Mouse (Mus musculus): ENCODE data around the gene Tmcc2. TPM values are rescaled to one million over a fixed set of nuclear protein-coding genes. Genes with fewer than 3 reads are reported as not detected.

Tmcc2 gene
- polyA plus RNA-seq, 1 experiment from 2014 or later = 2.2 TPM

- no peaks in the 10 kb centered on the region for H3K9me3 ChIP-seq (ENCODE audit: control insufficient read depth)
- H3K9ac ChIP-seq (ENCODE audit: low read depth, low read length) = no peak overlapping the region
- H3K4me3 ChIP-seq (ENCODE audit: low read depth, low read length) = no peak overlapping the region
- no peak overlapping the region for H3K27ac ChIP-seq (ENCODE audit: low read depth, low read length)
- peaks cover 48% of the 10 kb centered on the region for H3K36me3 ChIP-seq (ENCODE audit: control insufficient read depth, insufficient read depth)
- no peak for ATAC-seq
- WGBS = 50% methylated on average over 9 of the region's 9 CpGs
- no peak for TF ChIP-seq CTCF (IDR thresholded peaks at IDR 0.05; ENCODE audit: low read depth)
- H3K27me3 ChIP-seq (replicated peaks; ENCODE audit: control insufficient read depth, insufficient read depth, low read length) = no peaks in the 10 kb centered on the region
- peaks cover 7% of the 10 kb centered on the region; the same call in 1 of the 2 replicates for H3K4me1 ChIP-seq (replicated peaks; ENCODE audit: control insufficient read depth, insufficient read depth, low read length)
- H3K4me2 ChIP-seq (replicated peaks; ENCODE audit: low read depth) = no peak overlapping the region
These were observed 64.3 kb downstream of the Tmcc2 start for GRCm38 (mm10) chr1:132326777-132327176.

GRCm38 (mm10) chr1:132322711-132323542, 68.2 kb downstream of the Tmcc2 start:
- H3K27me3 ChIP-seq (replicated peaks; ENCODE audit: control insufficient read depth, insufficient read depth, low read length) = no peaks in the 10 kb centered on the region
- 53% methylated on average over 13 of the region's 13 CpGs for WGBS
- H3K4me3 ChIP-seq (ENCODE audit: low read depth, low read length) = no peak overlapping the region
- no peak overlapping the region for H3K4me2 ChIP-seq (replicated peaks; ENCODE audit: low read depth)
- H3K9ac ChIP-seq (ENCODE audit: low read depth, low read length) = 0 out of 2 replicates have a peak overlapping the region, but pooled peaks have one; percentile 17
- H3K4me1 ChIP-seq (replicated peaks; ENCODE audit: control insufficient read depth, insufficient read depth, low read length) = peaks cover 29% of the 10 kb centered on the region
- H3K9me3 ChIP-seq (ENCODE audit: control insufficient read depth) = no peaks in the 10 kb centered on the region
- peak overlapping the region; percentile 41; the same call in 1 of the 2 replicates for H3K27ac ChIP-seq (ENCODE audit: low read depth, low read length)
- TF ChIP-seq CTCF (IDR thresholded peaks at IDR 0.05; ENCODE audit: low read depth) = peak; percentile 18; the same call in 1 of the 2 replicates
- peaks cover 26% of the 10 kb centered on the region for H3K36me3 ChIP-seq (ENCODE audit: control insufficient read depth, insufficient read depth)
- ATAC-seq = no peak

- WGBS = 57% methylated on average over 7 of the region's 7 CpGs
- Histone ChIP-seq H3K36me3 (ENCODE audit: control insufficient read depth, insufficient read depth) (peaks cover 20% of the 10 kb centered on the region), H3K4me3 (ENCODE audit: low read depth, low read length) (no peak overlapping the region), H3K27me3 (replicated peaks; ENCODE audit: control insufficient read depth, insufficient read depth, low read length) (no peaks in the 10 kb centered on the region), H3K27ac (ENCODE audit: low read depth, low read length) (peak overlapping the region; percentile 41), H3K4me2 (replicated peaks; ENCODE audit: low read depth) (no peak overlapping the region), H3K4me1 (replicated peaks; ENCODE audit: control insufficient read depth, insufficient read depth, low read length) (peaks cover 36% of the 10 kb centered on the region), H3K9ac (ENCODE audit: low read depth, low read length) (0 out of 2 replicates have a peak overlapping the region, but pooled peaks have one; percentile 17), H3K9me3 (ENCODE audit: control insufficient read depth) (no peaks in the 10 kb centered on the region)
- no peak for TF ChIP-seq CTCF (IDR thresholded peaks at IDR 0.05; ENCODE audit: low read depth)
- ATAC-seq = peak; percentile 34; the same call in 1 of the 2 replicates
These were observed 69.1 kb downstream of the Tmcc2 start for GRCm38 (mm10) chr1:132321821-132322580.

- Histone ChIP-seq H3K4me3 (ENCODE audit: low read depth, low read length) (no peak overlapping the region), H3K4me2 (replicated peaks; ENCODE audit: low read depth) (peak overlapping the region; percentile 27; the same call in 1 of the 2 replicates), H3K9ac (ENCODE audit: low read depth, low read length) (no peak overlapping the region), H3K4me1 (replicated peaks; ENCODE audit: control insufficient read depth, insufficient read depth, low read length) (peaks cover 36% of the 10 kb centered on the region), H3K36me3 (ENCODE audit: control insufficient read depth, insufficient read depth) (no peaks in the 10 kb centered on the region; the same call in 1 of the 2 replicates), H3K27ac (ENCODE audit: low read depth, low read length) (peak overlapping the region; percentile 46; the same call in 1 of the 2 replicates), H3K27me3 (replicated peaks; ENCODE audit: control insufficient read depth, insufficient read depth, low read length) (no peaks in the 10 kb centered on the region), H3K9me3 (ENCODE audit: control insufficient read depth) (no peaks in the 10 kb centered on the region)
- 42% methylated on average over 5 of the region's 5 CpGs for WGBS
- peak; percentile 39 for ATAC-seq
- no peak for TF ChIP-seq CTCF (IDR thresholded peaks at IDR 0.05; ENCODE audit: low read depth)
These were observed 71.8 kb downstream of the Tmcc2 start for GRCm38 (mm10) chr1:132319242-132319641.

- peak overlapping the region; percentile 83 for H3K4me2 ChIP-seq (replicated peaks; ENCODE audit: low read depth)
- H3K27ac ChIP-seq (ENCODE audit: low read depth, low read length) = peak overlapping the region; percentile 70
These were observed 72.9 kb downstream of the Tmcc2 start for GRCm38 (mm10) chr1:132317894-132318863.

More at GRCm38 (mm10) chr1:132317894-132318863, 72.9 kb downstream of the Tmcc2 start:
- WGBS = 39% methylated on average over 8 of the region's 8 CpGs
- Histone ChIP-seq H3K4me1 (replicated peaks; ENCODE audit: control insufficient read depth, insufficient read depth, low read length) (peaks cover 36% of the 10 kb centered on the region), H3K4me3 (ENCODE audit: low read depth, low read length) (peak overlapping the region; percentile 51; the same call in 1 of the 2 replicates), H3K36me3 (ENCODE audit: control insufficient read depth, insufficient read depth) (no peaks in the 10 kb centered on the region; the same call in 1 of the 2 replicates), H3K9ac (ENCODE audit: low read depth, low read length) (no peak overlapping the region), H3K9me3 (ENCODE audit: control insufficient read depth) (no peaks in the 10 kb centered on the region), H3K27me3 (replicated peaks; ENCODE audit: control insufficient read depth, insufficient read depth, low read length) (no peaks in the 10 kb centered on the region)
- TF ChIP-seq CTCF (IDR thresholded peaks at IDR 0.05; ENCODE audit: low read depth) = no peak
- ATAC-seq = no peak
